Mouse (Mus musculus): ENCODE results near the gene Pax2.

Gene Pax2

DNA sequence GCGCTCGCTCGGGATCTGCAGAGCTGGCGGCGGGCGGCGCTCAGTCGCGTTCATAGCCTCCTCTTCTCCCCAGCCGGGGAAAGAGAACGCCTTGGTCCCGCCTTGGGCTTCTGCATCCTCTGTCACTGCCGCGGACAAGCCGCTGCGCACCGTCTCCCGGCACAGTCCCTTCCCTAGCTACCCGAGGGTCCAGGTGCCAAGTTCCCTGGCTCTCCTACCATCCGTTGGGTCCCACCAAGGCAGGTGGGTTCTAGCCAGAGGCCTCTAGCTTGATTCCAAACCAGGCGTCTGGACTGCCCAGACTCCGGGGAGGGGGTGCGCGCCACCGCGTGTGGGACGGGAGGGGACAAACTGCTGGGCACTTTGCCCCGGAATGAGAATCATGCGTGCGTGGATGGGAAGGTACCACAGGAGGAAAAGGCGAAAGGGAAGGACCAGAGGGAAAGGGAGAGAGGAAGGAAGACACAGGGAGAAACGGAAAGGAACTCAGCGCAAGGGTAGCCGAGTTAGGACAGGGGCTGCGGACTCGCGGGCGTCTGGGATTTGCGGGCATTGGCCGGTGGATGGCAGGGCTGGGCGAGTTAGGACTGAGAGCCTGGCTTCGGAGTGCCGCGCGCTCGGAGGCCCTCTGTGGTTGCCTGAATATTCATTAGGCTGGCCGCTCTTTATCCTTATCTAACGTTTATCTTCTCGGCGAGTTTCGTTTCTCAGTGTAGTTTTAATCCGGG lies at the start of gene Pax2:
TSS of gene Pax2 (plus strand) at position 353 of the 728 bp plus-strand sequence.
- peak; percentile 47 for DNase-seq (ENCODE audit: extremely low read depth, insufficient read length, low spot score)

DNA sequence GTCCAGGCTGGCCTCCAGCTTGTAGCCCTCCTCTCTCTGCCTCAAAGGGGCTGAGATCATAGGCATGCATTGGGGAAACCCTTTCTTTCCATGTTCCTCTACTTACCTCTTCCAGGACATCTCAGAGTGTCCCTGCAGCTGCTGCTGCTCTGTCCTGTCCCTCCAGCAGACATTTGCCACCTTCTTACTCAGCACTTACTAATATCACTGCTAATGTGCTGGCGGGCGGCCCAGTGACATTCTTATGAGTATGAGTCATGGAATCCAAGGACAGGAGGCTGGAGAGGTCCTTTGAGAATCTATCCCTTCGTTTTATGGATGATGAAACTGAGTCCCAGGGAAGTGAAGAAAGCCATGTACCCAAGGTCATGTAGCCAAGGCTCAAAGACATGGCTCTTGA lies 47.0 kb upstream of the Pax2 start:
- DNase-seq (ENCODE audit: extremely low read depth, insufficient read length, low spot score): peak; percentile 78

DNA sequence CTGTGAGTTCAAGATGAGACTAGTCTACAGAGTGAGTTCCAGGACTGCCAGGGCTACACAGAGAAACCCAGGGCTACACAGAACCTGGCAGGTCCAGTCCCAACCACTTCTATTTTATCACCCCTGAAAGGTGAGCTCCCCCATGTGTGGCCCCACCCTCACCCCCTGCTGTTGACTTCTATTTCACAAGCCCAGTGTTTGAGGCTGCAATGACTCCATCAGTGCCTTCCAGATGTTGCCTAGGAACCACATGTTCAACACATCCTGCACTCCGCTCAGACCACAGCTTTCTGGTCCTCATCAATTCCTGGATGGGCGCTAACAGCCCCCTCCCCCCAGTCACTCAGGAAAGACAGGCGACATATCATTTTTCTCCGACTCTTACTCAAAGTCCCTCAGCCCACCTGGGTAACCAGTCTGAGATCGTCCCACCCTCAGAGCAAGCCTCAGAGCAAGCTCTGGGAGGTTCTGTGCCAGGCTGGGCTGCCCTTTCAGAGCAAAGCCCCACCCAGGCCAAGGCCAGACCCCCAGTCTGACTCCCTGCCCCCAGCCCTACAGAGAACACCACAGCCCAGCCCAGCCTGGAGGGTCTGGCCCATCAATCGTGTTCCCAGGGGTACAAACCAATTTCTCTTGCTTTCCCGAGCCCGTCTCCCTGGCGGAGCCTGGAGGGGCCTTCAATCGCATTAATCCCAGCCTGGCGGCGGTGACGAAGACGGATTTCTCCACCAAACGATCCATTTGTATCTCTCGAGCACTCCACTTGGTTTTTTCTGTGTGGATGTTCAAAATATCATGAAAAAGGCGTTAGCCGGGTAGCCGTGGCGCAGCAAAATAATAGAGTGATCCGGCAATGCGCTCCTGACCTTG lies 38.9 kb upstream of the Pax2 start:
- DNase-seq (ENCODE audit: extremely low read depth, insufficient read length, low spot score): no peak

DNA sequence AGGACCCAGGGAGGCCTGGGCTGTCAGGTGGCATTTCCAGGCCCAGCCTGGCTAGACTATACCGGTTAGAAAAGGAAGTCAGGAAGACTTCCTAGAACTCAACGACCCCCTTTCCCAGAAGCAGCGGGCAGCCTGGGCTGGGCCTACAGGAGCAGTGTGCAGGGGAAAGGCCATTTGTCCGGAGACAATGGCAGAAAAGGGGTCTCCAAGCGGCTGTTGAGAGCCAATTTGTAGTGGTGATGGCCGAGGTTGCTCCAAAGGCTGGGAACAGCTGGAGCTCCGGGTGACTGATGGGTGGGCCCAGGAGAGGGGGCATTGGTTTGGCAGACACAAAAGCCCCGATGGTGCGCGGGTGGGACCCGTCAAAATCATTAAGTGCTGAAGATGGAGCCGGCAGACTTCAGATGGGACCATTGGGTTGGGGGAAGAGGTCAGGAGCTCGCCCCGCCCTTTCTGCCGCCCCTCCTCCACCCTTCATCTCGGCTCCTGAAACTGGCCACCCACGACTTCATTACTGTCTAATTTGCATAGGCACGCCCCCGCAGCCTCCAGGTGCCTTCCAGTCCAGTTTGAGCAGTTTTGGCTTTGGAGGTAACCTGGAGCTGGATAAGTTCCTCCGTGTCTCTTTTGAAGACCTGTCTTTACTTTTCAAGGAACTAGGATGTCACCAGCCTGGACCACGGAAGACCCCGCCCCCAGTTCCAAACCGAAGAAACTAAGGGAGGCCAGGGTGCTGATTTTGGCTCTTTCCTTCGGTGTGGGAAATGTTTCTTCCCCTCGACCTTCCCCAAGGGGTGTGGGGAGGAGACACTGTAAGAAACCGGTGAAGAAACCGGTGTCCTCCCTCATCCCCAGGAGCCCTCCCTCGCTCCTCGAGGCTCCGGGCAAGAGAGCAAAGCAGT lies 36.3 kb upstream of the Pax2 start:
- DNase-seq (ENCODE audit: extremely low read depth, insufficient read length, low spot score): no peak

DNA sequence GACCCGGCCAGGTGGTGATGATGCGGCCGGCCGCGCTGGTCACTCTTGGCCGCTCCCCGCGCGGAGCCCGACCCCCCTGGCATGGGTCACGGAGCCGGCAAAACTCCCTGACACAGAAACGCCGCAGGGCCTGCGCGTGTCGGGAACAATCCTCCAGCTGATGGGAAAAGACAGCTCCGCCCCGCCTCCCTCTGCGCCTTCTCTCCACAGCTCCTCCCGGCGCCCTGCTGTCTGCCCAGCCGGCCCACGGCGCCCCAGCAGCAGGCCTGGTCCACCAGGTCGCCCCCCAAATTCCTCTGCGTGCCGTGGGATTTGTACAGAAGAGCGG lies 35.7 kb upstream of the Pax2 start:
- DNase-seq (ENCODE audit: extremely low read depth, insufficient read length, low spot score): no peak

DNA sequence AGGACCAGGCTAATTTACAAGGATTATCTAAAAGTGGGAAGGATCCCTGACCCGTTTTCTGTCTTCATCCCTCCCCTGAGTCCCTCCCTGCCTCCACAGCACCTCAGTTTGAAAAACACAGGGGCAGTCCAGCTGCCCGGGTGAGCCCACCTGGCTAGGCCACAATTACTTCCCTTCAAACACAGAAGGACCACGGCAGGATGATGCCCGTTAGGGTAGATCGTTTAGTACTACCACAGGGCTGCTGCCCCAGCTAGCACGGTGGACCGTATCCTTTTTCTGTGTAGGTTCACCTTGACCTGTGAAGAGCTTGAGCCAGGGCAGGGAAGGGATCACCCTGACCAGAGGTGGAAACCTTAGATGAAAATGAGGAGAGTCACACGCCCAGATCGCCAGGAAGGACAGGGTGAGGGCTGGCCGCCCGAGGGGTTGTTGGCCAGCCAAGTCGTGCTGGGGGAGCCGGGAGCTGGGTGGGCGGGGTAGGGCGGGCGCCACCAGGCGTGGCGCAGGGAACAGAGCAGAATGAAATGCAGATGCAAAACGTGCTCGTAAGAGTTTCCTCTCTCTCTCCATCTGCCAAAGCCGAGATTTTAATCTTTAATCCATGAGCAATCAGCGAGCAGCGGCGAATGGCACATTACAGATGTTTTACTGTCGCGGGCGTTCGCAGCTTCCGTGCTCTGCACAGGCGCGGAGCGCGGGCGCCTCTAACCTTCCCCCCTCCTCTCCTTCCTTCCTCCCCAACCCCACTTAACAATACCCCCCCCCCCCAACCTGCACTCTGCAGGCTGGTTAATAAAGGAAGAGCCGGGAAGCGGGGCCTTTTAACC lies 32.0 kb upstream of the Pax2 start:
- no peak for DNase-seq (ENCODE audit: extremely low read depth, insufficient read length, low spot score)

DNA sequence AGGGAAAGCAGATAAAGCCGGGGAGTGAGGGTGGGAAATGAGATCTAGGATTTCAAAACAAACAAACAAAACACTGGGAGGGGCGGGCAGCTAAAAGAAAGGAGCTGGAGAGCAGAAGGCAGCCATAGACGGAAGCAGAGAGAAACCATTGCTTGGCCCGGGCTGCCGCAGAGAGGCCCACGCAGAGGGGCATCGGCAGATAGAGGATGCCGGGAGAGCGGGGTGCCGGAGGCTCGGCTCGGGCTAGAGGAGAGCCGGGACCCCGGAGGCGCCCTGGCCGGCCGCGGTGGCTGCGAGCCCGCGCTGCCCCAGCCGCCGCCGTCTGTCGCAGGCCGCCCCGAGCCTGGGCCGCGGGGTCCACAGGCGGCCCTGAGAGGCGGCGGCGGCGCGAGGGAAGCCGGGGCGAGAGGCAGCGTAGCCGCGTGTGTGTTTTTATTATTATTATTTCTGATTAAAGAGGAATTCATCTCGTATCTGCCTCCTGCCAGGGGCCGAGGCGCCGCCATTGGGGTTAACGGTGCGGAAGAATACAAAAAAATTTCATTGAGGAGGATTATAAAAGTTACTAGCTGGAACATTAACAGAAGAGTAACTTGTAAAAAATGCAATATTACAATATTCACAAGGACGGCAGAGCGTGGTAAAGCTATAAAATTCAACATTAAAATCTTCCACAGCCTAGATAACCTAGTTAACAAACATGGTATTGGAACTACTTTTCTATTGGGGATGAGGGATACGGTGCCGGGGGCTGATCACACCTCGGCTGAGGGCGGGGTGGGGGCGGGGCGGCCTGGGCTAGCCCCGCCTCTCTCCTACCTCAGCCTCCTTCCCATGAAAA lies 29.7 kb upstream of the Pax2 start:
- no peak for DNase-seq (ENCODE audit: extremely low read depth, insufficient read length, low spot score)

DNA sequence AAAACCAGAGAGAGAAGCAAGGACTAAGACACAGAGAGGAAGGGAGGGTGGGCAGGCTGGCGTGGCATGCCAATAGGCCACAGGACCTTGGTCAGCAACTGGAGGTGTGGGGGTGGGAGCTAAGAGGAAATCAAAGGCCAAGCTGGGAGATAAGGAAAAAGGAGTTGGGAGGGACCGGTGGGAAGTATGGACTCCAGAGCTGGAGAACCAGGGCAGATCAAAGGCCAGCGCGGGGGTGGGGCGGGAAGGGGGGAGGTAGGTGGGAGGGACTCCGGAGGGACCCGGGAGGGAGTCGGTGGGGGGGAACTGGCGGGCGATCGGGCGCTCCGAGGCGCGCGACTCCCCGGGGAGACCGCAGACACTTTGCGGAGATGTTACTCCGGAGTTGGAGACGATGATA lies 21.7 kb upstream of the Pax2 start:
- DNase-seq (ENCODE audit: extremely low read depth, insufficient read length, low spot score): no peak

DNA sequence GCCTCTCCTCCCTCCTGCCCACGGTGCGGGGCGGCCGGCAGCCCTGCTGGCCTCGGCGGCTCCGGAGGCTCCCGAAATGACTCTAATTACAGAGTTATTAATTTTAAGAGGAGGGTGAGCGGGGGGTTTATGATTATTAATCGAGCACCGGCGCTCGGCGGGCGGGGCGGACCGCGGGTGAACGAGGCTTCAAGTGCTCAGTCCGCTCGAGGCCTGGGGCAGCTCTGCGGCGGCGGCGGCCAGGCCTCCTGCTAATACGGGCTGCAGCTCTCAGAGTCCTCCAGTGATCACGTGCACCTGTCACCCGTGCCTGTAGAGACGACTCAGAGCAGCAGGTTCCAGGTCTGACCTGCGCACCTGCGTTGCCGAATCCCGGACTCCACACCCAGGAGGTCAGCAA lies 21.2 kb upstream of the Pax2 start:
- no peak for DNase-seq (ENCODE audit: extremely low read depth, insufficient read length, low spot score)

DNA sequence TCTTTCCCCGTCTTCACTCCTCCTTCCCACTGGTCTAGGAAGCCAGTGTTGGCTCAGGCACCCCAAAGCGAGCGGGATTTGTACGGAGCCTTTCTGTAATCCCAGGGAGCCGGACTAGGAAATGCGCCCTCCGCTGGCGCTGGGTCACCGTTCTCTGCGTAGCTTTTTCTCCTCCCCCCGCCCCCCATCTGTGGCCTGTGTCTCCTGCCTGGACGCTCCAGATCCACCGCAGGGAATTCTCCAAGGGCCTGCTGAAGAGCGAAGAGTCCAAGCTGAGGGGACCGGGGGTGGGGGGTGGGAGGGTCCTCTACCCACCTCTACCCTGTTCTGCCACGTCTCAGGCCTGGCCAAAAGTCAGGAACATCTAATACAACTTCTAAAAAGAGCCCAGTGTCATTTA lies 15.5 kb upstream of the Pax2 start:
- DNase-seq (ENCODE audit: extremely low read depth, insufficient read length, low spot score): no peak

DNA sequence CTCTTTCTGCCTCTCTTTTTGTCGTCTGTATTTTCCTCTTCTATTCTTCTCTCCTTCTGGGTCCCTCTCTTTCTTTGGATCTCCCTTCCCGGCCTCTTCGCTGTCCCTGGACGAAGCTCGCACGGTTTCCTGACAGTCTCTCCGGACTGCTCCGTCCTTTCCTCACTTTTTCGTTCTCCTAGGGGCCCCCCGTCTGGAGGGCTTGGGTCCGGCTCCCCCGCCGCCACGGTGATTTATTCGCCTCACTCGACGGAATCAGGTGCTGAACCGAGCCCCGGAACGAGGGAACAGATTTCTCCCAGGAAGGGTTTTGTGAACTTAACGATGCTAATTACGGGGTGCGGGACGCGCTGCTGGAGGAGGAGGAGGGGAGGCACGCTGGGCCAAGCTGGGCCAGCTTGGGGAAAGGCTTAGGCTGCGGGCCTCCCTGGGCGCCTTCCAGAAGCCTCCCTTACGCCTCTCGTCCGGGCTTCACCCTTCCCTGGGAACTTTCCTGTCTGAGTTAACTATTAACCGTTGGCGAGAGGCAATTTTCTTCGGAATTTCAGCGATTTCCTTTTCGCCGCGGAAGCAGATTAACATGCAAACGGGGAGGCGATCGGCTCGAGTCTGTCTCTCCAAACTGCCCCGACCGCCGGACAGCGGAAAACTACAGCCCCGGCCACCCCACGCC lies 14.6 kb upstream of the Pax2 start:
- no peak for DNase-seq (ENCODE audit: extremely low read depth, insufficient read length, low spot score)

DNA sequence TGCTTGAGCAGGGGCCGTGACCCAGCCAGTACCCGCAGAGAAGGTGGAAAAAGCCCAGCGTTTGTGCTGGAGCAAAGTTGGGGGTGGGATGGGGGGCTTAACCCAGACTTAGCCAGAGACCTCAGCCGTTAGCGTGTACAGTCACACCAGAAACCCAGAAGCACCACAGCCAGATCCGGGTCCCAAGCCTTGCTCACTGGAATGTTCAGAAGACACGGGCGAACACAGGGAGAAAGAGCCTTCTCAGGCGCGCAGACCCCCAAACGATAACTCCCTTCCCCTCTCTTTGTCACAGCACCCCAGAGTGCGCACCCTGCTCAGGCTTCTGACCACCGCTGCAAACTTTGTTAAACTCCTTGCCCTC lies 14.1 kb upstream of the Pax2 start:
- no peak for DNase-seq (ENCODE audit: extremely low read depth, insufficient read length, low spot score)

DNA sequence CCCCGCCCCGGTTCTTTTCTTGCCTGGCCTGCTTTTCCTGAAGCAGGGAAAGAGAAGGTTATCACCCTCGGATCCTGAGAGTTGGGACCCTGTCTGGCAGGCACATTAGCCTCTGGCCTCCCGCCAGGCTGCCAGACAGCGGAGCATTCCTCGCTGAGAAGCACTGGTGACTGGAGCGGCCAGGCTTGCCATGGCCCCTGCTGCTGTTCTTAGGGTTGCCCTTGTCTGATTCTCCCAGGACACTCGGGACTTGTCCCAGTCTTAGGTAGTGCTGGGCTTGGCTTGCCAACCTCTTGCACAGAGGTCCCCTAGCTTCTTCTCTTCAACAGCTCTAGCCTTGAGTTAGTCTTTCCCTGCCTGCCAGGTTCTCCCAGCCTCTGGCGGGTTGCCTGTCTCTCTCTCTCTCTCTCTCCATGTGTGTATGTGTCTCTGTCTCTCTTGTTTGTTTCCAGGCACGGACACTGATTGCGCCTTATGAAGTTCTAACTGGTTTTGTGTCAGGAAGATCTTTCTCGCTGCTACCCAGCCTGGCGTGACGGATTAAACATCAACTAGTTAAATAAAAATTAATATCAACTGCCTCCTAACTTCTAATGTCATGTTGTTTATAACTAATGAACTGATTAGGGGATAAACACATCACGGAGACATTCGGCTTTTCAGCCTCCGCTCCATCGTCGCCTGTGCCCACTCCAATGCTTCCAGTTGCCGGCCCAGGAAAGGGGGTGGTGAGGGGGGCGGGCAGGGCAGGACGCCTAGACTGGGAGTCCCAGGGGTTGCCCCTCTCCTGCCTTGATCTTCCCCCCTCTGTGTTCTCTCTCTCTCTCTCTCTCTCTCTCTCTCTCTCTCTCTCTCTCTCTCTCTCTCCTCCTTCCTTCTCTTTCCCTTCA lies 13.5 kb upstream of the Pax2 start:
- no peak for DNase-seq (ENCODE audit: extremely low read depth, insufficient read length, low spot score)

DNA sequence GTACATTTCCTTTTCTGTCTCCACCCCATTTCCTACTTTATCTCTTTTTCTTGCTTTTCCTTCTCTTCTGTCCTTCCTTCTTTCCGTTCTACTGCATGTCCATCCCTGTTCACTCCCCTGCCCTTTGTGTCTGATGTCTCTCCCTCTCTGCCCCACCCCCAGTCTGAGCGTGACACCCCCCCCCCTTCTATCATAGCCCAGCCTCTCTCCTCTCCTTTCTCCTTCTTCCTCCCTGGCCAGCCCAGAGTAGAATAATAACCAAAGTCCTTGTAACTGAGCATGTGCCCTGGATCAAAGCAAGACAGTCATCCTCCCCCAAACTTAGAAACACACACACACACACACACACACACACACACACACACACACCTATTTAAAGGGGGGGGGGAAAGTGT lies 12.8 kb upstream of the Pax2 start:
- no peak for DNase-seq (ENCODE audit: extremely low read depth, insufficient read length, low spot score)

DNA sequence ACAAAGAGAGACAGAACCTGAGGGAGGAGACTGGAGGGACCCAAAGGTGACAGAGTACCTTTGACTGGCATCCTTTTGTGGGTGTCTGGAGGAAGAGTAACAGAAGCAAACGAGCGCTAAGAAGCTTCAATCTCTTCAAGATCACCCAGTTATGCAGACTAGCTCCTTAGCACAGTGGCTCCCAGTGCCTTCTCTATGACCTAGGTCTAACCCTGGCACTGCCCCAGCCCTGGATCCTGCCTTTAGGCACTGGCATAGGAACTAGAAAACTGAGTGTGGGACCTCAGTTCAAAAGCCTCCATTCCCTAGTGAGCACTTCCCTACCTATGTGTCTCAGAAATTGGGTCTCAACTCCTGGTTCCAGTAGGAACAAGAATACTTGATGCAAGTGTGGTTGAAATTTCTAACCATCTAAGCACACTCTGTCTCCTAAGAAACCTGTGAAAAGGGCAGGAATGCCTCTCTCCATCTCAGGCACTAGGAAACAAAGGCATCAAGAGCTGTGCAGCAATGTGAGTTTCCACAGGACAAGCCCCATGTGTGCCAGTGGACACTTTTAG lies 11.8 kb upstream of the Pax2 start:
- DNase-seq (ENCODE audit: extremely low read depth, insufficient read length, low spot score): no peak

DNA sequence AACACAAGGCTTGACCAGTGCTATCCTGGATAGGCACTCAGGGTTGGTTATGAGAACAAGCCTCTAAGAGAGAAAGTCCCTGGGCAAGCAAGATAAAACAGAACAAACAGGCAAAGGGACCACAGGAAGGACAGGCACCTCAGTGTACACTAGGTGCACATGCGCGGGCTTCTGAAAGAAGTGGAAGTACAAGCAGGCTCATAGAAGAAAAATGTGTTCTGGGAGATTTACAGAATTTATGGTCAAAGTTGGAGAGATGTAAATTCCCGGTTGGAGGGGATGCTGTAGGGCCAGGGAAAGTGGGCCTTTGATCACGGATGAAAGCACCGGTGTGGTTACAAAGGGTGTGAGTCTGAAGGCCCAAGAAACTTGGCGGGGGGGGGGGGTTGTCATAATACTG lies 10.1 kb upstream of the Pax2 start:
- no peak for DNase-seq (ENCODE audit: extremely low read depth, insufficient read length, low spot score)

DNA sequence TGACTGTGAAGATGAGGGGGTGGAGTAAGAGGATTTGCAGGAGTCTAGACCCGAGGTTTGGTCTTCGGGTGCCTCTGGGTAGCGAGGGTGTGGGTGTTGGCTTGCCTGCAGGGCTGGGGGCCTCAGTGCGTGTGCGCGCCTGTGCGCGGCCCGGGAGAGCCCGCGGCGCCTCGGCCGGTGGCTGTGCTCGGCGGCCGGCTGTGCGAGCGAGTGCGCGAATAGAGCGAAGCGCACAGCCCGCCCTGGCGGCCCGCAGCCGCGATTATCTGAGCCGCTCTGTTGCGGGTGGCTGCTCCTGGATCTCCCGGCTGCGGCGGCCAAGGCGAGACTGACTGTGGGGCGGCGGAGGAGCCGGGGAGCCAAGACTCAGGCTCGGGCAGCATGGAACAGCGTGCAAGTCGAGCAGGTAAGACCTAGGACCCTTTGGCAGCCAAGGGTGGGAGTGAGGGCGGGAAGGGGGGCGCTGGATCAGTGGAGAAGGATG lies 9.3 kb upstream of the Pax2 start:
- peak; percentile 58 for DNase-seq (ENCODE audit: extremely low read depth, insufficient read length, low spot score)

DNA sequence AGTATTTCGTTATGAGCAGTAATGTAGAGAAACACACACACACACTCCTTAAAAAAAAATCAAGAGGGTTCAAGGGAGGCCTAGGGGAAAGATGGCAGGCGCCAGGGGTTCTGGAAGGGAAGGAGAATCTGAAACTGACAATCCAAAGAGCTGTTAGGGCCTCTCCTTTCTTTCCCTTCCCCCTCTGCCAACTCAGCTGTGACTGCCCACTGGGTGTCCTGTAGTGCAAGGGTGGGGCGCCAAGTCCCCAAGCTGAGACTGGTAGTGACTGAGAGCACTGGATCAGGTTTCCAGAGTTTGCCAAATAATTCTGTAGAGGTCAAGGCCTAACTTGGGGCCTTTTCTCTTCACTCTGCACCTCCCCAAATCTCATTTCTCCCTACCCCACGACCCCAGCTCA lies 8.4 kb upstream of the Pax2 start:
- DNase-seq (ENCODE audit: extremely low read depth, insufficient read length, low spot score): no peak
